Mouse (Mus musculus) left cerebral cortex, adult 9 months (tissue): Measurements from ENCODE around the gene Plekhg2.
A peak's percentile ranks its signal among the peaks of the same experiment; 100 is the strongest.

Experiments
- DNase-seq, 2 experiments: peaks; one replicate each; pipeline ENCODE4 v3.0.0; 2022; ENCODE audit warnings: low spot score in 2 of 2

Gene Plekhg2

DNA sequence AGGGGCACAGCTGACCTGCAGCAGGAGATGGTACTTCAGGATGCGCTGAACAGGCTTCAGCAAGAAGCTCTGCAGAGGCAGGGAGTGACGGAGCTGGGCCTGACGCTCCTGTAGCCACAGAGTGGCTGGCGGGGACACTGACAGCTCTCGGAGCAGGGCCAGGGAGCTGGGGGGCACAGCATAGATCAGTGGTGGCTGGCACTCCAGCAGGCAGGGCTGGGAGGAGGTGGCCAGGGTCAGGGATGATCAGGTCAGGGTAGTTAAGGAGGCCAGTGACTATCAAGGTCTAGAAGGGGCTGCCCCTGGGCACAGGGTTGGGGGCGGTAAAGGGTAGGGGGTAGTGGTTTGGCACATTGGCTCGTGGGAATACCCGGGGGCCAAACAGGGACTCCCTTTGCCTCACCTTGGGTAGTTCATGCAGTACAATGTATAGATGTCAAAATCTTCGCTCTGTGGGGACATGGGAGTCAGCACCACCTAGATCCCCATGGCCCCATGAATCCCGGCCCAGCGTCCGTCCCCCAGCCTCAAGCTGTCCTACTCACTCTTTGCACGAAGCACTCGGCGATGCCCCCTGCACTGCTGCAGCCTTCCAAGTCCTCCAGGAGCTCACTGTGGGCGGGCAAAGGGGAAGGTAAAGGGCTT is 4.0 kb downstream of the Plekhg2 start:
- no peak for DNase-seq

DNA sequence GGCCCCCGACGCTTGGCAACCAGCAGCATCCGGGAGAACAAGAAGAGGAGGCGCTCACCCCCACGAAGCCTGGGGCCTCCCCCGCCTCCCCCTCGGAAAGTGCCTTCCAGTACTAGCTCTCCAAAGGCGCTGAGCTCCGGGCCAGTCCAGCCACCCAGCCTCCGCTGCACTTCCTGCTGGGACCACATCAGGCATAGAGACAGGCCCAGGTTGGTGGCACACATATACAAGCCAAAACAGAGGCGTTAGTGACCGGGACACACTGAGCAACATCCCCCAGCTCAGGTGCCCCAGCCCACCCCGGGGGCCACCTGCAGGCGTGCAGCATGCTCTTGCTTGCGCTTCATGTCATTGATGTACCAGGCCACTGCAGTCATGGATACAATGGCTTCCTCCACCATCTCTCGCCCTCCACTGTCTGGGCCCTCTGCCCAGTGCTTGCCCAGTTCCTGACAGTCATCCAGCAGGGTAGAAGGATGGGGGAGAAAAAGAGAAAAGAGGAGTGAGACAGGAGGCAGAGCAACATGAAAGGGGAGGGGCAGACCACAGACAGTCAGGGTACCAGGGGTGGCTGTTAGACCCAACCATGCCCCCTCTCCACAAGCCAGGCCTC is 4.6 kb downstream of the Plekhg2 start:
- no peak for DNase-seq

- no peak for DNase-seq
Measured at GRCm38 (mm10) chr7:28362441-28363060, 9.8 kb downstream of the Plekhg2 start.

- no peak for DNase-seq
Measured at GRCm38 (mm10) chr7:28361647-28362341, 10.6 kb downstream of the Plekhg2 start.

GRCm38 (mm10) chr7:28360291-28360690 is 12.1 kb downstream of the Plekhg2 start:
- no peak for DNase-seq

DNA sequence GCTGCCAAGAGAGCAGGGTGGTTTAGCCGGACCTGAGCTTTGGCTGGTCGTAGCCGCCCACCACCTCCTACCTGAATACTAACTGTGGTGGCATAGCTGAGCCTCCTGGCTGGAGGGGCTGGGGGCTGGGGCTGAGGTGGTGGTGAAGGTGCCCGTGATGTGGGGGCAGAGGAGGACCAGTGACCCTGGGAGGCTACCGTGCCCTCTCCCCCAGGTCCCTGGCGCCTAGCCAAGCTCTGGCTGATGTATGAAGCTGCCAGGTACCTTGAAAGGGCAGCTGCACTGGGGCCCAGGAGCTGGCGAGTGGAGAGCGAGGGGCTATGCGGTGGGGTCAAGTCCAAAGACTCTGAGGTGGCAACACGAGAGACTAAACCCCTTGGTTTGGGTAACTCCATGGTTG is 12.5 kb downstream of the Plekhg2 start:
- DNase-seq, result no peak

DNA sequence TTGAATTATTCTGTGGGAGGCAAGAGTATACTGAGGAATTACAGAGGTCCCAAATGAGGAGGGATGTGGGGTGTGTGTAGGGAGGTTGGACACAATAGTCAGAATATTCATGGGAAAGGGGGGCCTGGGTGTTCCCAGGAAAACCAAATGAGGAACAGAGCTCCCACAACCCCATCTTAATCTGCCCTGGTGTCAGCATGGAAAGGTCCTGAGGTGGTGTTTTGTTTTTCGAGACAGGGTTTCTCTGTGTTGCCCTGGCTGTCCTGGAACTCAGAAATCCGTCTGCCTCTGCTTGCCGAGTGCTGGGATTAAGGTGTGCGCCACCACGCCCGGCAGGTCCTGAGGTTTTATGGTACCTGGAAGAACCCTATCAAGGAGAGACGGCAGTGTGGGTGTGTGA is 14.0 kb downstream of the Plekhg2 start:
- no peak for DNase-seq

DNA sequence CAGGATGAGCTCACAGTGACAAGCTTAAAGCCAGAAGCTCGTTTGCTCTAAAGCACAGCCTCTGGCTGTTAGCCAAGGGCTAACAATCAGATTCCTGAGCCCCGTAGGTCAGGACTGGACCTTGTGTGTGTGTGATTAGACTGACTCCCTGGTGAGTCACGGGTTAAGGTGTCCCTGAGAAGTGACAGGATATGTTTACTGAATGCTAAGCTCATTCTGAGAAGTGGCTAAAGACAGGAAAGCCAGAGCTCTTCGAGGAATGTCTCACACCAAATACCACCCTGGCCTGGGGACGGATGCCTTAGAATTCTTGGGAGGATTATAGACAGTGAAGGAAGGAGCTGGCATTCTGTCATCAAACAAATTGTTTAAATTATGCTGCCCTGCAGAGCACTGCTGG is 14.4 kb downstream of the Plekhg2 start:
- no peak for DNase-seq

DNA sequence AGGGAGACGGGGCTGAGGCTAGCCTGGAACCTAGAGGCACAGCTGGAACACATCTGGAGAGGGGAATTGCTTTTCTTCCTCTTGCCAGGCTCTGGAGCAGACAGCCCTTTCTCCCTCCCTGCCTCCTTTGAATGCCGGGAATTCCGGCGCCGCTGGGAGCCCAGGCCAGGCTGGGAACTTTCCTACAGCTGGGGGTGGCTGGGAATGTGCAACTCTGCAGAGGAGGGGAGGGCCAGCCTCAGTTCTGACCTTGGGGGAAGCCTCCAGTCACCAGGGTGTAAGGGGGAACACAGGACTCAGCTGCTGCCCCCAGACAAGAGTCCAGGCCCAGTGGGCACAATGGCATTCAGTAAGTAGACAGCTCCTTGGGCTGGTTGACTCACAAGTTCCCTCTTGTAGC is 15.4 kb downstream of the Plekhg2 start:
- no peak for DNase-seq

GRCm38 (mm10) chr7:28355221-28355620 is 17.2 kb downstream of the Plekhg2 start:
- no peak for DNase-seq

DNA sequence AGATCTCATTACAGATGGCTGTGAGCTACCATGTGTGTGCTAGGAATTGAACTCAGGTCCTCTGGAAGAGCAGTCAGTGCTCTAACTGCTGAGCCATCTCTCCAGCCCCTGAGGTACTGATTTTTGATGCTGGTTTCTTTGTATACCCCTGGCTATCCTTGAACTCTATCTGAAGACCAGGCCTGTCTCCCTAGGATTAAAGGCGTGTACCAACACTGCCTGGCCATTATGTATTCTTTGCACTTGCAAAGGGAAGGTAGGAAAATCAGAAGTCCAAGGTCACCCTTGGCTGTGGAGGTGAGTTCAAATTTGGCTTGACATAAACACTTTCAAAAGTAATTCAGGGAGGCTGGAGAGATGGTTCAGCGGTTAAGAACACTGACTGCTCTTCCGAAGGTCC is 17.8 kb downstream of the Plekhg2 start:
- no peak for DNase-seq

- no peak for DNase-seq
Measured at GRCm38 (mm10) chr7:28354113-28354581, 18.3 kb downstream of the Plekhg2 start.

GRCm38 (mm10) chr7:28353267-28353666 is 19.1 kb downstream of the Plekhg2 start:
- no peak for DNase-seq

DNA sequence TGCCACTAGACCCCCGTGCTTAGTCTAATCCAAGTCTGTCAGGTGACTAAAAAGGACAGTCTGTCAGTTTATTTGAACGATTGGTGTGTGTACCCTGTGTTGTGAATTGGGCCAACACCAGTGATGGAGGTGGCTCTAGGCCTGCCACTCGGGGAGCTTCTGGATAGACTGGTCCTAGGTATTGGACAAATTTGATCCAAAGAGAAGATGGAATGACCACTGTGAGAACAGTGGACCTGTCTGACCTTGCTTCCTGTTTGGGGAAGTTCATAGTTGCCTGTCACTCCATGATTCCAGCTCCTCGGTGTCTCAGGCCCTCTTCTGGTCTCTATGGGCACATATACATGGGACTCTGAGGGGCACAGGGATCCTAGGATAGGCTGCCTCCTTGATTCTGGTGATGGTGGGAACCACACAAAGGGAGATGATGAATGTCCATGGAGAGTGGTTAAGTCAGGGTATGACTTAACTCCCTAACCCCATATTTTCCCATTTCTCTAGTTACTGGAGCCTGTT is 20.7 kb downstream of the Plekhg2 start:
- DNase-seq, result no peak

DNA sequence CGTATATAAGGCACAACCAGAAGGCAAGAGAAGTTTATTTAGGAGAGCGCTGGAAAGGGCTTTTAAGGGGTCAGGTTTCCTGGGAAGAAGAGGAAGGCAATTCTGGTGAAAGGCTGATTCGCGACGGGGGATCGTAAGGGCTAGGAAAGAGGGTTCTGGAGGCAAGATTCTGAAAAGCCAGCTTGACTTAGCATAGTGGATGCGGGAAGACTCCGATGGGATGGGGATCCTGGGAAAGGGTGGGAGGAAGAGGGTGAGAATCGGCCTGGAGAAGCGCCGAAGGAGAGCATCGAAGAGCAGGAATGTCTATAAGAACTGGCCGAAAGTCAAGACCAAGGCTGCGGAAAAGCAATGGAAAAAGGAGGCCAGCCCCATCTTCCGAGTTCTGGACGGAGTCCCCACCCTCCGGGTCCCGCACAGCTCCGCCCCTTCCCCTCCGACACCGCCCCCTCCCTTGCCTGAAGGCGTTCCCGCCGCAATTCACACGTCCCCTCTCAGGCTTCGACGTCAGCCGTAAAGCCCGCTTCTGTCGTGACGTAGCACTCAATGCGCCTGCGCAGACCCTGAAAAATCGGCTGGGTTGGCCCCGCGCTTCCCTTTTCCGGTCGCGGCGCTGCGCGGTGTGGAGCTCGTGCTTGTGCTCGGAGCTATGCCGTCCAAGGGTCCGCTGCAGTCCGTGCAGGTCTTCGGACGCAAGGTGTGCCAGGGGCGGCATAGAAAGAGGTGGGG is 22.1 kb downstream of the Plekhg2 start, which contains the start of gene Rps16:
Rps16 (plus strand) TSS at position 498 of the 729 bp plus-strand sequence.
- DNase-seq, result peak; percentile 89 to 97

- no peak for DNase-seq
Measured at GRCm38 (mm10) chr7:28348601-28349000, 23.8 kb downstream of the Plekhg2 start.

- DNase-seq, result no peak
Measured at GRCm38 (mm10) chr7:28347746-28348145, 24.7 kb downstream of the Plekhg2 start.

DNA sequence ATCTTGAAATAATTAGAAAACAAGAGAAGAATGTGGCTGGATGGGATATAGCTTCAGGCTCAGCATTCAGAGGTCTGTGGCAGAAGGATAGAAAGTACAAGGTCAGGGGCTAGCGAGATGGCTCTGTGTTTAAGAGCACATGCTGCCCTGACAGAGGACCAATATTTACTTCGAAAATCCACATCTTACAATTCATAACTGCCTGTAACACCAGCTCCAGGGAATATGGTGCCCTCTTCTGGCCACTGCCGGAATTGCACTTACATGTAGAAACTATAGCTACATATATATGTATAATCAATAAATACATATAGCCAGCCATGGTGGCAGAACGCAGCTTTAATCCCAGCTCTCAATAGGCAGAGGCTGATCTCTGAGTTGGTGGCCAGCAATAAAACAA is 27.8 kb downstream of the Plekhg2 start:
- DNase-seq, result peak in 1 of 2 experiments; percentile 70

- no peak for DNase-seq
Measured at GRCm38 (mm10) chr7:28341381-28341780, 31.0 kb downstream of the Plekhg2 start.

- DNase-seq, result peak in 1 of 2 experiments; percentile 36
Measured at GRCm38 (mm10) chr7:28339213-28339917, 33.0 kb downstream of the Plekhg2 start.
